Mouse (Mus musculus) embryonic fibroblast, embryonic 13.5 days (primary cell): ENCODE data around the gene Gm3233. TPM values are rescaled to one million over a fixed set of nuclear protein-coding genes. Genes with fewer than 3 reads are reported as not detected.
"Not testable (repeated sequence)": the region's sequence is repeated elsewhere in the genome, so short reads cannot be mapped to it uniquely, and the experiment has no call there.

ENCODE experiments used
- H3K27ac ChIP-seq: 2 replicates; pipeline ENCODE4 v1.5.1; 2012; ENCODE audit warnings: low read length, control low read depth, inconsistent platforms; ENCODE audit not compliant: insufficient read depth
- H3K4me1 ChIP-seq: 2 replicates; pipeline ENCODE4 v1.6.1; 2011; ENCODE audit warnings: low read length; ENCODE audit not compliant: control insufficient read depth, insufficient read depth
- H3K4me3 ChIP-seq: 2 replicates; pipeline ENCODE4 v1.5.1; 2011; ENCODE audit warnings: mild to moderate bottlenecking, control low read depth, low read length; ENCODE audit not compliant: insufficient read depth
- CTCF ChIP-seq: IDR thresholded peaks from 2 replicates; pipeline ENCODE4 v1.5.1; 2011; ENCODE audit warnings: mild to moderate bottlenecking, control low read depth, low read length, moderate library complexity, borderline replicate concordance; ENCODE audit not compliant: insufficient read depth
- POLR2A ChIP-seq: IDR thresholded peaks from 2 replicates; pipeline ENCODE4 v1.6.1; 2011; ENCODE audit warnings: low read depth, mild to moderate bottlenecking, control low read depth, low read length, moderate library complexity
- polyA plus RNA-seq: library from polyadenylated mRNA; stranded (reverse); fragments of >200 nt; gene quantifications from 2 replicates; pipeline ENCODE4 v1.2.4, GENCODE M21; 2011; ENCODE audit warnings: low read depth; ENCODE audit not compliant: missing spikeins, insufficient read length

Gm3233 gene
- not detected in 2 replicates for polyA plus RNA-seq

DNA sequence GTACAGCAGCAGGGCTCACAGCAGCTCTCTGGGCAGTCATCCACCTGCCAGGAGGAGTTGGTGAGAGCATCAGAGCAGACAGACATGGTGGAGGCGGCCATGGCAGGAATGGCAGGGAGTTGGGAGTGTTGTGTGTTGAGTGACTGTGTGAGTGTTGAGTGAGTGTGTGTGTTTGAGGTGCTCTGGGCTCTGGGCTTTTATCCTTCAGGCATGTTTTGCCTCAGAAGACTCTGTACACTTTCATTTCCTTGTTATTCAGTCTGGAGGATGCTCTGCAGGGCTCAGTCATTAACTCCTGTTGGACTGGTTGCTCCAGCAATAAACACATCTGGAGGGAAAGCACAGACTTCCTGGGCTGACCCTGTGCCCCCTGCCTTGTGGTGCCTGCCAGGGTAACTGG, at the start of gene Gm3233:
Gm3233 (minus strand) TSS at position 101 of the 400 bp plus-strand sequence.
- not testable (repeated sequence) for H3K4me1 ChIP-seq, H3K4me3 ChIP-seq, H3K27ac ChIP-seq

DNA sequence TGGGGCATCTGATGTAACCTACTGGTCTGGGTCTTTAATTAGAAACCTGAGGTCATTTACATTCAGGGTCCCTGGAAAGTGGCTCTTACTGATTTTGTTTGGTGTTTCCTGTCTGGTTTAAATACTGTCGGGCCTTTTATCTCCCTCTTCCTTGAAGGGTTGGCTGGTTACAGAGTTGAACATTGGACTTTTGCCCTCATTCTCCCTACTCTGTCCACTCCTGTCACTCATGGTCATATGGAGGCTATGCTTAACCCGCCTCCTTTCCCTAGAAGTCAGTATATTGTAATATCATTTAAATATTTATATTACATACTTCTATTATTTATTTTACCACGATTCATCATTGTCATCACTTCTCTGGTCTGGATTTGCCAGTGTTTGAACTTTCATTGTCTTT, 44.6 kb upstream of the Gm3233 start:
- TF ChIP-seq POLR2A (no peak), CTCF (no peak)
- Histone ChIP-seq H3K27ac (no peak overlapping the region), H3K4me1 (no peaks in the 10 kb centered on the region), H3K4me3 (no peak overlapping the region)

DNA sequence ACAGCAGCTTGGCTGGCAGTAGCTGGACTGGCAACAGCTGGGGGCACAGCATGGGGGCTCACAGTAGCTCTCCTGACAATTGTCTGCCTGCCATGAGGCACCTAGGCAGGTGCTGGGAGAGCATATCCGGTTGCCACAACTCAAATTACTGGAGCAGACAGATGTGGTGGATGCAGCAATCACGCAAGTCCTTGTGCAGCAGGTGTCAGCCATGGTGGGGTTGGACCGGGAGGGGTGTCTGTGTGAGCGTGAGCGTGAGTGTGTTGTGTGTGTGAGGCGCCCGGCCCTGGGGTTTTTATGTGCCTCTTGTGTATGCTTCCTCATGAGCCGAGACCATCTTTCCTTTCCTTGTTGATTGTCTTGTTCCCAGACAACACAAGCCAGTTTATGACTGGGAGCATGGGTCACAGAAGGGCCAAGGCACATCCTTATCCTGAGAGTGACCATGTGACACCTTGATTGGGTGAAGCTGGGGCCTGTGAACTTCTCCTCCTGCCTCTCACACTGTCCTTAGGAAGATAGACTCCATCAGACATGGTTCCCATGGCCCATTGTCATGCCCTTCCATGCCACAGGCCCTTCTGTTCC, 39.5 kb upstream of the Gm3233 start, which contains the start of gene Gm19668:
Gm19668 (minus strand) TSS at position 213 of the 588 bp plus-strand sequence.
- H3K4me3 ChIP-seq, result no peak within 1 kb of the TSS
- H3K4me1 ChIP-seq, result no peaks in the 10 kb centered on the region
- TF ChIP-seq CTCF, result no peak
- no peak within 1 kb of the TSS for H3K27ac ChIP-seq

DNA sequence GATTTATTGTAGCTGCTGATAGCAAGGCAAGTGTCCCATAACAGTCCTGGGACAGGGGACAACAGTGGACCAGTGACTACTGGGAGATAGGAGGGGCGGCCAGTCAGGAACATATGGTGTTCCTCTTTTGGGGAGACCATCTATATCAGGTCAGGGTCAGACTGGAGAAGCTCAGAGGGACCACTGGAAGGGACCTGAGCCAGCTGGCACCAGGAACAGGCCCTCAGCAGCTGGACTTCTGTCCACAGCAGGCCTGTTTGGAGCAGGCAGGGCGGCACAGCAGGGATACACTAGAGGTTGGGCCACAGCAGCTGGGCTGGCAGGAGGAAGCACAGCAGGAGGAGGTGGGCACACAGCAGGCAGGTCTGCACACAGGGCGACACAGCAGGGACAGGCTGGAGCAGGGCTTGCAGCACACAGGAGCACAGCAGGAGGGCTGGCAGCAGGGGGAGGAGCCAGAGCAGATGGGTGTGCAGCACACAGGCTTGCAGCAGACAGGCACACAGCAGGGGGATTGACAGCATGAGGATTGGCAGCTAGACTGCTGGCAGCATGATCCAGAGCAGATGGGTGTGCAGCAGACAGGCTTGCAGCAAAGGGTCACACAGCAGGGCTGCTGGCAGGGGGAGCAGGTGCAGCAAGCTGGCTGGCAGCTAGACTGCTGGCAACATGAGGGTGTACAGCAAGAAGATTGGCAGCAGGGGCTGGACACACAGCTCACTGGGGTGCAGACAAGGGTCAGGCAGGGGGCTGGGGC, 38.9 kb upstream of the Gm3233 start:
- not testable (repeated sequence) for H3K27ac ChIP-seq, H3K4me1 ChIP-seq, H3K4me3 ChIP-seq

DNA sequence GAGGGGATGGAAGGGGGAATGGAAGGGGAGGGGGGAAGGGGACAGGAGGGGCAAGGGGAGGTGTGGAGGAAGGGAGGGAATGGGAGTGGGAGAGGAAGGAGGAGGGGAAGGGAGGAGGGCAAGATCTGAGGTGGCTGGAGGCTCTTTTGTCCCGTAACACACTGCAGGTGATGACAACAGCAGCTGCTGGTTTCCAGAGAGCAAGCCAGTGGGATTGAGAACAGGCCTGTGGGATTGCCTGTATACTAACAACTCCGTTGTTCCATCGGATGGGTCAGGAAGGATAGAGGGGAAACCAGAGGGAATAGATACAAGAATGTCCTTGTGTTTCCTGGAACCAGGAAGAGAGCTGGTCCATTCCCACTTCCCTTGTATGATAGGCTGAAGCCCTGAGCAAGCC, 38.2 kb upstream of the Gm3233 start:
- Histone ChIP-seq H3K27ac (no peak overlapping the region), H3K4me1 (no peaks in the 10 kb centered on the region), H3K4me3 (no peak overlapping the region)
- TF ChIP-seq CTCF (no peak), POLR2A (no peak)

DNA sequence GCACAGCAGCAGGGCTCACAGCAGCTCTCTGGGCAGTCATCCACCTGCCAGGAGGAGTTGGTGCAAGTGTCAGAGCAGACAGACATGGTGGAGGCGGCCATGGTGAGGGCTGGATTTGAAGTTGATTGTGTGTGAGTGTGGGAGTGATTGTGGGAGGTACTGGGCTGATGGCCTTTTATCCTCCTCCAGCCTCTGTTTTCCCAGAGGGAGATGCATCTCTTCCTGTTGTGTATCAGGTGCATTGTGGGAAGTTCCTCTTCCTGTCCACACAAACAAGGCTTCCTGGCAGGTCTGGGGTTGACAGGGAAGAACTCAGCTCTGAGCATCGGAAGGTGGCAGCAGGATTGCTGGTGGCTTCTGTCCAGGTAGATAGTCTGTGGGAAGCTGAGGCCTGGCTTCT, 35.5 kb upstream of the Gm3233 start, which contains the start of gene Gm9639:
Gm9639 (minus strand) TSS at position 101 of the 400 bp plus-strand sequence.
- no peak within 1 kb of the TSS for H3K4me3 ChIP-seq
- TF ChIP-seq POLR2A (no peak), CTCF (no peak)
- no peak within 1 kb of the TSS for H3K27ac ChIP-seq
- H3K4me1 ChIP-seq, result no peaks in the 10 kb centered on the region

DNA sequence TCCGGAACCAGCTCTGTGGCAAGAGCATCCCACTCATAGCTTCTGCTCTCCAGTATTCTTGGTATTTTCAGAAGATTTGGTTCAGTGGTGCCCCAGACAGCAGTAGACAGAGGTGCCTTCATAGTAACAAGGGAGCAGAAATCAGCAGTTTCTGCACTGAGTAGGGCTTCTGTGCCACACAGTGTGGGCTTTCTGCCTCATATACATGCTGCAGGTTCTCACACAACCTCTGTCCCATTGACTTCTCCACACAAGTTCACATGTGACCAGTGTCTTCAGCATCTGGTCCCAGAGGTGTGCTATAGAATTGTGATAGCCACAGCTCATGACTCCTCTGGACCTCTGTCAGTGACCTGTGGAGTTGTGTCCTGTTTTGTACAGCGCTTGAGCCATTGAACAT, 29.1 kb upstream of the Gm3233 start:
- TF ChIP-seq POLR2A (no peak), CTCF (no peak)
- H3K4me3 ChIP-seq, result no peak overlapping the region
- no peak overlapping the region for H3K27ac ChIP-seq
- no peaks in the 10 kb centered on the region for H3K4me1 ChIP-seq

DNA sequence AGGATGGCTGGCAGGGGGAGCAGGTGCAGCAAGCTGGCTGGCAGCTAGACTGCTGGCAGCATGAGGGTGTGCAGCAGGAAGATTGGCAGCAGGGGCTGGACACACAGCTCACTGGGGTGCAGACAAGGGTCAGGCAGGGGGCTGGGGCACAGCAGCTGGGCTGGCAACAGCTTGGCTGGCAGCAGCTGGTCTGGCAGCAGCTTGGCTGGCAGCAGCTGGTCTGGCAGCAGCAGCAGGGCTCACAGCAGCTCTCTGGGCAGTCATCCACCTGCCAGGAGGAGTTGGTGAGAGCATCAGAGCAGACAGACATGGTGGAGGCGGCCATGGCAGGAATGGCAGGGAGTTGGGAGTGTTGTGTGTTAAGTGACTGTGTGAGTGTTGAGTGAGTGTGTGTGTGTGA, 28.4 kb upstream of the Gm3233 start, which contains the start of gene Gm7137:
Gm7137 (minus strand) TSS at position 325 of the 400 bp plus-strand sequence.
- not testable (repeated sequence) for H3K27ac ChIP-seq, H3K4me1 ChIP-seq, H3K4me3 ChIP-seq

DNA sequence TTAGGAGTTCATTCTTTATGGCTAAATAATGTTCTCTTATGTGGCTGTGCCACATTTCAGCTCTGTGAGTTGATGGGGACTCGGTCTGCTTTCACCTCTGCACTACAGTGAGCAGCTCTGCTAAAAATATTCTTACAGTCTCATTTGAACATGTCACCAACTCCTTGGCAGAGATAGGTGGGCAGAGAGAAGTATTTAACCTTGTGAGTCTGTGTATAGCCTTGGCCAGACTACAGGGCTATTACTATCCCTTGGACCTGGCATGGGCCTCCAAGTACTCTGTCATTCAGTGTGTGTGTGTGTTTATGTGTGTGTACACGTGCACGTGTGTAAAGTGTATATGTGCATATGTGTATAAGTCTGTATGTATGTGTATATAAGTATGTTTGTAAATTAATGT, 23.9 kb upstream of the Gm3233 start:
- not testable (repeated sequence) for H3K4me3 ChIP-seq, H3K27ac ChIP-seq, H3K4me1 ChIP-seq

DNA sequence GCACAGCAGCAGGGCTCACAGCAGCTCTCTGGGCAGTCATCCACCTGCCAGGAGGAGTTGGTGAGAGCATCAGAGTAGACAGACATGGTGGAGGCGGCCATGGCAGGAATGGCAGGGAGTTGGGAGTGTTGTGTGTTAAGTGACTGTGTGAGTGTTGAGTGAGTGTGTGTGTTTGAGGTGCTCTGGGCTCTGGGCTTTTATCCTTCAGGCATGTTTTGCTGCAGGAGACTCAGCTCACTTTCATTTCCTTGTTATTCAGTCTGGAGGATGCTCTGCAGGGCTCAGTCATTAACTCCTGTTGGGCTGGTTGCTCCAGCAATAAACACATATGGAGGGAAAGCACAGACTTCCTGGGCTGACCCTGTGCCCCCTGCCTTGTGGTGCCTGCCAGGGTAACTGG, 23.0 kb upstream of the Gm3233 start, which contains the start of gene Gm3250:
Gm3250 (minus strand) TSS at position 101 of the 400 bp plus-strand sequence.
- H3K4me3 ChIP-seq, H3K4me1 ChIP-seq, H3K27ac ChIP-seq: not testable (repeated sequence)

DNA sequence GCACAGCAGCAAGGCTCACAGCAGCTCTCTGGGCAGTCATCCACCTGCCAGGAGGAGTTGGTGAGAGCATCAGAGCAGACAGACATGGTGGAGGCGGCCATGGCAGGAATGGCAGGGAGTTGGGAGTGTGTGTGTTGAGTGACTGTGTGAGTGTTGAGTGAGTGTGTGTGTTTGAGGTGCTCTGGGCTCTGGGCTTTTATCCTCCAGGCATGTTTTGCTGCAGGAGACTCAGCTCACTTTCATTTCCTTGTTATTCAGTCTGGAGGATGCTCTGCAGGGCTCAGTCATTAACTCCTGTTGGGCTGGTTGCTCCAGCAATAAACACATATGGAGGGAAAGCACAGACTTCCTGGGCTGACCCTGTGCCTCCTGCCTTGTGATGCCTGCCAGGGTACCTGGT, 17.4 kb upstream of the Gm3233 start, which contains the start of gene Gm7138:
Gm7138 (minus strand) TSS at position 101 of the 400 bp plus-strand sequence.
- not testable (repeated sequence) for H3K27ac ChIP-seq, H3K4me1 ChIP-seq, H3K4me3 ChIP-seq

DNA sequence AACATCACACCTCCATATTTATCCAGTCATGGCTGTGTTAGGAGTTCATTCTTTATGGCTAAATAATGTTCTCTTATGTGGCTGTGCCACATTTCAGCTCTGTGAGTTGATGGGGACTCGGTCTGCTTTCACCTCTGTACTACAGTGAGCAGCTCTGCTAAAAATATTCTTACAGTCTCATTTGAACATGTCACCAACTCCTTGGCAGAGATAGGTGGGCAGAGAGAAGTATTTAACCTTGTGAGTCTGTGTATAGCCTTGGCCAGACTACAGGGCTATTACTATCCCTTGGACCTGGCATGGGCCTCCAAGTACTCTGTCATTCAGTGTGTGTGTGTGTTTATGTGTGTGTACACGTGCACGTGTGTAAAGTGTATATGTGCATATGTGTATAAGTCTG, 12.7 kb upstream of the Gm3233 start:
- not testable (repeated sequence) for H3K4me1 ChIP-seq

DNA sequence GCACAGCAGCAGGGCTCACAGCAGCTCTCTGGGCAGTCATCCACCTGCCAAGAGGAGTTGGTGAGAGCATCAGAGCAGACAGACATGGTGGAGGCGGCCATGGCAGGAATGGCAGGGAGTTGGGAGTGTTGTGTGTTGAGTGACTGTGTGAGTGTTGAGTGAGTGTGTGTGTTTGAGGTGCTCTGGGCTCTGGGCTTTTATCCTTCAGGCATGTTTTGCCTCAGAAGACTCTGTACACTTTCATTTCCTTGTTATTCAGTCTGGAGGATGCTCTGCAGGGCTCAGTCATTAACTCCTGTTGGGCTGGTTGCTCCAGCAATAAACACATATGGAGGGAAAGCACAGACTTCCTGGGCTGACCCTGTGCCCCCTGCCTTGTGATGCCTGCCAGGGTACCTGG, 11.7 kb upstream of the Gm3233 start, which contains the start of gene Gm3238:
Gm3238 (minus strand) TSS at position 101 of the 400 bp plus-strand sequence.
- not testable (repeated sequence) for H3K4me1 ChIP-seq, H3K27ac ChIP-seq, H3K4me3 ChIP-seq

More for the DNA sequence above, 12.7 kb upstream of the Gm3233 start:
- not testable (repeated sequence) for H3K4me3 ChIP-seq, H3K27ac ChIP-seq
